Mouse (Mus musculus) cortical plate, adult 2 months (tissue): ENCODE data around the gene Shcbp1l. TPM values are rescaled to one million over a fixed set of nuclear protein-coding genes. Genes with fewer than 3 reads are reported as not detected.

ENCODE experiments used
- H3K27ac ChIP-seq: fragments of 200-500 bp; 2 replicates; pipeline ENCODE4 v1.5.1; 2012; ENCODE audit warnings: low read length, control low read depth, inconsistent platforms; ENCODE audit not compliant: insufficient read depth
- H3K4me1 ChIP-seq: fragments of 200-500 bp; 2 replicates; pipeline ENCODE4 v1.6.1; 2011; ENCODE audit warnings: low read length; ENCODE audit not compliant: control insufficient read depth, insufficient read depth
- H3K4me3 ChIP-seq: fragments of 200-500 bp; 2 replicates; pipeline ENCODE4 v1.5.1; 2011; ENCODE audit warnings: mild to moderate bottlenecking, low read length, control low read depth; ENCODE audit not compliant: insufficient read depth
- CTCF ChIP-seq: fragments of 200-500 bp; IDR thresholded peaks from 2 replicates; pipeline ENCODE4 v1.5.1; 2011; ENCODE audit warnings: mild to moderate bottlenecking, control low read depth, low read length; ENCODE audit not compliant: insufficient read depth; ENCODE audit errors: extremely low read depth
- POLR2A ChIP-seq: fragments of 200-500 bp; IDR thresholded peaks from 2 replicates; pipeline ENCODE4 v1.6.1; 2011; ENCODE audit warnings: mild to moderate bottlenecking, low read length, control low read depth; ENCODE audit not compliant: insufficient read depth; ENCODE audit errors: extremely low read depth
- polyA plus RNA-seq: library from polyadenylated mRNA; depleted of rRNA; stranded (reverse); fragments of >200 nt; gene quantifications from 2 replicates; pipeline ENCODE4 v1.2.3, GENCODE M21; 2012

The Shcbp1l gene
- polyA plus RNA-seq, 1 experiment, result 4.2 TPM

GRCm38 (mm10) chr1:153486767-153487499 lies 62.0 kb downstream of the Shcbp1l start:
- Histone ChIP-seq H3K4me1 (0 out of 2 replicates have a peak, but pooled peaks cover 2% of the 10 kb centered on the region), H3K4me3 (peak overlapping the region; percentile 99), H3K27ac (0 out of 2 replicates have a peak overlapping the region, but pooled peaks have one; percentile 55)
- TF ChIP-seq CTCF (no peak), POLR2A (no peak)

GRCm38 (mm10) chr1:153487500-153487879 lies 62.5 kb downstream of the Shcbp1l start, which contains the start of gene Dhx9:
Gene Dhx9 (minus strand): TSS chr1:153487660.
- H3K27ac ChIP-seq, result 0 out of 2 replicates have a peak within 1 kb of the TSS, but pooled peaks have one; percentile 55
- TF ChIP-seq POLR2A (peak; percentile 96), CTCF (no peak)

GRCm38 (mm10) chr1:153489132-153489531 lies 64.2 kb downstream of the Shcbp1l start:
- no peak overlapping the region for H3K27ac ChIP-seq
- no peak overlapping the region for H3K4me3 ChIP-seq
- no peak for TF ChIP-seq POLR2A
- no peak for TF ChIP-seq CTCF
- 0 out of 2 replicates have a peak, but pooled peaks cover 2% of the 10 kb centered on the region for H3K4me1 ChIP-seq

More at GRCm38 (mm10) chr1:153487500-153487879, 62.5 kb downstream of the Shcbp1l start, which contains the start of gene Dhx9:
- H3K4me3 ChIP-seq, result peak within 1 kb of the TSS; percentile 99
- 0 out of 2 replicates have a peak, but pooled peaks cover 2% of the 10 kb centered on the region for H3K4me1 ChIP-seq

GRCm38 (mm10) chr1:153489540-153489939 lies 64.6 kb downstream of the Shcbp1l start:
- no peak overlapping the region; the same call in 1 of the 2 replicates for H3K27ac ChIP-seq
- 0 out of 2 replicates have a peak, but pooled peaks cover 2% of the 10 kb centered on the region for H3K4me1 ChIP-seq
- H3K4me3 ChIP-seq, result no peak overlapping the region
- TF ChIP-seq CTCF, result no peak
- no peak for TF ChIP-seq POLR2A

- 0 out of 2 replicates have a peak, but pooled peaks cover 2% of the 10 kb centered on the region for H3K4me1 ChIP-seq
- H3K4me3 ChIP-seq, result no peak overlapping the region
- TF ChIP-seq CTCF (no peak), POLR2A (no peak)
- H3K27ac ChIP-seq, result no peak overlapping the region; the same call in 1 of the 2 replicates
These were observed 65.0 kb downstream of the Shcbp1l start for GRCm38 (mm10) chr1:153489963-153490362.

- no peak overlapping the region for H3K4me3 ChIP-seq
- no peak overlapping the region for H3K27ac ChIP-seq
- no peaks in the 10 kb centered on the region for H3K4me1 ChIP-seq
- TF ChIP-seq POLR2A (no peak), CTCF (no peak)
These were observed 66.4 kb downstream of the Shcbp1l start for GRCm38 (mm10) chr1:153491345-153491744.

GRCm38 (mm10) chr1:153491822-153492221 lies 66.9 kb downstream of the Shcbp1l start:
- TF ChIP-seq POLR2A, result no peak
- TF ChIP-seq CTCF, result no peak
- no peak overlapping the region for H3K4me3 ChIP-seq
- H3K27ac ChIP-seq, result no peak overlapping the region
- no peaks in the 10 kb centered on the region for H3K4me1 ChIP-seq

GRCm38 (mm10) chr1:153493338-153493737 lies 68.4 kb downstream of the Shcbp1l start:
- H3K4me3 ChIP-seq, result no peak overlapping the region
- no peak for TF ChIP-seq CTCF
- no peak for TF ChIP-seq POLR2A
- H3K4me1 ChIP-seq, result no peaks in the 10 kb centered on the region
- H3K27ac ChIP-seq, result no peak overlapping the region

GRCm38 (mm10) chr1:153493931-153494330 lies 69.0 kb downstream of the Shcbp1l start:
- no peaks in the 10 kb centered on the region for H3K4me1 ChIP-seq
- no peak for TF ChIP-seq CTCF
- TF ChIP-seq POLR2A, result no peak
- no peak overlapping the region for H3K4me3 ChIP-seq
- H3K27ac ChIP-seq, result no peak overlapping the region

GRCm38 (mm10) chr1:153496030-153496429 lies 71.1 kb downstream of the Shcbp1l start:
- H3K27ac ChIP-seq, result no peak overlapping the region
- no peak overlapping the region for H3K4me3 ChIP-seq
- no peak for TF ChIP-seq POLR2A
- no peak for TF ChIP-seq CTCF
- H3K4me1 ChIP-seq, result no peaks in the 10 kb centered on the region
